Comparison of ENCODE assay signal across 8 mouse cellular contexts in genomic region chr19:5097521-5098362, GRCm38 (mm10). TPM values are rescaled to one million over a fixed set of nuclear protein-coding genes. Genes with fewer than 3 reads are reported as not detected.
A peak's percentile ranks its signal among the peaks of the same experiment; 100 is the strongest.
DNase-seq lines count a peak whose midpoint lies in the region; ATAC-seq and TF ChIP-seq lines count a peak whose summit lies in the region.

No protein-coding gene starts in this region.

- ATAC-seq in heart, postnatal 0 days (ENCODE audit: insufficient read depth, low read depth) = no peak
- peak; percentile 15; the same call in 1 of the 2 replicates for ATAC-seq in hindbrain, embryonic 14.5 days (ENCODE audit: low FRiP score)
- peak; percentile 22 for ATAC-seq in midbrain, embryonic 16.5 days

- peaks cover 37% of the 10 kb centered on the region for H3K36me3 ChIP-seq in heart, postnatal 0 days (replicated peaks; ENCODE audit: control insufficient read depth, insufficient read depth, low read length)
- peaks cover 48% of the 10 kb centered on the region for H3K36me3 ChIP-seq in hindbrain, embryonic 14.5 days (replicated peaks; ENCODE audit: control insufficient read depth, insufficient read depth)
- peaks cover 25% of the 10 kb centered on the region for H3K36me3 ChIP-seq in midbrain, embryonic 16.5 days (ENCODE audit: control insufficient read depth, insufficient read depth, low read length)

- TF ChIP-seq EP300 in heart, postnatal 0 days (IDR thresholded peaks at IDR 0.05; ENCODE audit: low read depth) = no peak

- H3K9ac ChIP-seq in heart, postnatal 0 days (replicated peaks; ENCODE audit: low read depth, low read length) = peak overlapping the region; percentile 41; the same call in 1 of the 2 replicates
- peak overlapping the region; percentile 99 for H3K9ac ChIP-seq in hindbrain, embryonic 14.5 days
- H3K9ac ChIP-seq in midbrain, embryonic 16.5 days (ENCODE audit: low read depth, low read length) = peak overlapping the region; percentile 100

- TF ChIP-seq POLR2A in cortical plate, adult 2 months (IDR thresholded peaks at IDR 0.05; ENCODE audit: extremely low read depth, insufficient read depth, low read length) = no peak
- no peak for TF ChIP-seq POLR2A in lung, adult 2 months (IDR thresholded peaks at IDR 0.05; ENCODE audit: borderline replicate concordance, extremely low read depth, low read depth, low read length)

- no peaks in the 10 kb centered on the region for H3K9me3 ChIP-seq in heart, postnatal 0 days (replicated peaks; ENCODE audit: control insufficient read depth, low read length)
- H3K9me3 ChIP-seq in hindbrain, embryonic 14.5 days (ENCODE audit: control insufficient read depth, low read length) = no peaks in the 10 kb centered on the region
- no peaks in the 10 kb centered on the region for H3K9me3 ChIP-seq in midbrain, embryonic 16.5 days (replicated peaks; ENCODE audit: control insufficient read depth, low read length, poor library complexity, severe bottlenecking)

- H3K4me1 ChIP-seq in heart, postnatal 0 days (ENCODE audit: control insufficient read depth, insufficient read depth) = peaks cover 10% of the 10 kb centered on the region; the same call in 1 of the 2 replicates
- peaks cover 2% of the 10 kb centered on the region; the same call in 1 of the 2 replicates for H3K4me1 ChIP-seq in cortical plate, adult 2 months (ENCODE audit: control insufficient read depth, insufficient read depth, low read length)
- H3K4me1 ChIP-seq in hindbrain, embryonic 14.5 days (replicated peaks; ENCODE audit: control insufficient read depth, insufficient read depth, low read length) = peaks cover 49% of the 10 kb centered on the region
- peaks cover 55% of the 10 kb centered on the region for H3K4me1 ChIP-seq in midbrain, embryonic 16.5 days (ENCODE audit: control insufficient read depth, insufficient read depth, low read length)
- H3K4me1 ChIP-seq in lung, adult 2 months (ENCODE audit: control insufficient read depth, insufficient read depth, low read length) = peaks cover 6% of the 10 kb centered on the region

- peak overlapping the region; percentile 39 for H3K4me3 ChIP-seq in heart, postnatal 0 days (ENCODE audit: low read depth, low read length)
- peak overlapping the region; percentile 55 for H3K4me3 ChIP-seq in cortical plate, adult 2 months (ENCODE audit: insufficient read depth, low read length)
- peak overlapping the region; percentile 69 for H3K4me3 ChIP-seq in hindbrain, embryonic 14.5 days (replicated peaks; ENCODE audit: low read length)
- H3K4me3 ChIP-seq in midbrain, embryonic 16.5 days (ENCODE audit: low read depth, low read length) = peak overlapping the region; percentile 89
- no peak overlapping the region for H3K4me3 ChIP-seq in lung, adult 2 months (replicated peaks; ENCODE audit: extremely low read depth, low read depth, low read length)

- intact Hi-C loops in heart, postnatal 14 days (cut with DNase I) = no loop called here

- no peaks in the 10 kb centered on the region for H3K27me3 ChIP-seq in heart, postnatal 0 days (ENCODE audit: control insufficient read depth, insufficient read depth, low read length)
- H3K27me3 ChIP-seq in hindbrain, embryonic 14.5 days (ENCODE audit: control insufficient read depth, insufficient read depth, low read length) = no peaks in the 10 kb centered on the region
- no peaks in the 10 kb centered on the region for H3K27me3 ChIP-seq in midbrain, embryonic 16.5 days (ENCODE audit: control insufficient read depth, insufficient read depth, low read depth, low read length)

- no peak for DNase-seq in heart, postnatal 0 days (ENCODE audit: low spot score)
- no peak for DNase-seq in heart, postnatal 14 days
- peak; percentile 58 for DNase-seq in hindbrain, embryonic 14.5 days (ENCODE audit: low spot score)
- no peak for DNase-seq in Muller cell, postnatal 12 days (ENCODE audit: inconsistent ontology term)
- no peak for DNase-seq in ovary, adult 18-20 months (ENCODE audit: low spot score)
- DNase-seq in lung, adult 2 months = no peak

- peak overlapping the region; percentile 77 for H3K4me2 ChIP-seq in heart, postnatal 0 days (ENCODE audit: low read depth, low read length)
- H3K4me2 ChIP-seq in hindbrain, embryonic 14.5 days (replicated peaks) = peak overlapping the region; percentile 56
- H3K4me2 ChIP-seq in midbrain, embryonic 16.5 days (ENCODE audit: low read length) = peak overlapping the region; percentile 88

- no peak for TF ChIP-seq CTCF in heart, postnatal 0 days (IDR thresholded peaks at IDR 0.05; ENCODE audit: low read depth)
- TF ChIP-seq CTCF in cortical plate, adult 2 months (IDR thresholded peaks at IDR 0.05; ENCODE audit: extremely low read depth, insufficient read depth, low read length) = no peak
- TF ChIP-seq CTCF in lung, adult 2 months (IDR thresholded peaks at IDR 0.05; ENCODE audit: insufficient read depth, low read length) = no peak

- 7% methylated on average over 31 of the region's 31 CpGs for WGBS in heart, postnatal 0 days
- WGBS in hindbrain, embryonic 14.5 days = 1% methylated on average over 28 of the region's 31 CpGs
- WGBS in midbrain, embryonic 16.5 days = under 1% methylated on average over 26 of the region's 31 CpGs
- WGBS in lung, adult 2 months = 7% methylated on average over 29 of the region's 31 CpGs

- no peak overlapping the region for H3K27ac ChIP-seq in heart, postnatal 0 days (ENCODE audit: low read depth)
- H3K27ac ChIP-seq in cortical plate, adult 2 months (ENCODE audit: insufficient read depth, low read length) = 0 out of 2 replicates have a peak overlapping the region, but pooled peaks have one; percentile 76
- H3K27ac ChIP-seq in hindbrain, embryonic 14.5 days = peak overlapping the region; percentile 96
- peak overlapping the region; percentile 98 for H3K27ac ChIP-seq in midbrain, embryonic 16.5 days (ENCODE audit: low read length)

RNA-seq across cellular contexts. Expression of gene Cnih2, which starts 0.6 kb away (rescaled TPM):
- 5.6 TPM in 1 of 2 replicates, not detected in the other for total RNA-seq in heart, postnatal 0 days (2014; rRNA removed; ENCODE audit: low replicate concordance)
- polyA plus RNA-seq in heart, postnatal 0 days (2015; fragmentation: Nextera tagmentation; extraction: Ambion mirVana) = 1.1 and 1.2 TPM in 2 replicates
- total RNA-seq in heart, postnatal 14 days (2021) = under 1 TPM in 1 of 2 experiments, not detected in 1; 0.63 TPM
- 399 and 461 TPM in 2 replicates for polyA plus RNA-seq in cortical plate, adult 2 months (2012; rRNA removed)
- polyA plus RNA-seq in hindbrain, embryonic 14.5 days (2014; fragmentation: Nextera tagmentation; extraction: Ambion mirVana) = 485 and 502 TPM in 2 replicates
- 430 and 432 TPM in 2 replicates for polyA plus RNA-seq in midbrain, embryonic 16.5 days (2015; fragmentation: Nextera tagmentation; extraction: Ambion mirVana)
- polyA plus RNA-seq in lung, adult 2 months (2012; rRNA removed) = 1.2 and 1.3 TPM in 2 replicates

RNA-seq across cellular contexts. Expression of gene Rab1b, which starts 9.1 kb away (rescaled TPM):
- total RNA-seq in heart, postnatal 0 days (2014; rRNA removed; ENCODE audit: low replicate concordance) = 384 and 424 TPM in 2 replicates
- polyA plus RNA-seq in heart, postnatal 0 days (2015; fragmentation: Nextera tagmentation; extraction: Ambion mirVana) = 230 and 231 TPM in 2 replicates
- 100 to 1,000 TPM; 187 to 192 TPM for total RNA-seq in heart, postnatal 14 days (2021)
- polyA plus RNA-seq in cortical plate, adult 2 months (2012; rRNA removed) = 197 and 202 TPM in 2 replicates
- 210 and 213 TPM in 2 replicates for polyA plus RNA-seq in hindbrain, embryonic 14.5 days (2014; fragmentation: Nextera tagmentation; extraction: Ambion mirVana)
- polyA plus RNA-seq in midbrain, embryonic 16.5 days (2015; fragmentation: Nextera tagmentation; extraction: Ambion mirVana) = 201 and 206 TPM in 2 replicates
- polyA plus RNA-seq in lung, adult 2 months (2012; rRNA removed) = 213 and 232 TPM in 2 replicates

RNA-seq across cellular contexts. Expression of gene Yif1a, which starts 9.4 kb away (rescaled TPM):
- 160 and 168 TPM in 2 replicates for total RNA-seq in heart, postnatal 0 days (2014; rRNA removed; ENCODE audit: low replicate concordance)
- polyA plus RNA-seq in heart, postnatal 0 days (2015; fragmentation: Nextera tagmentation; extraction: Ambion mirVana) = 109 and 120 TPM in 2 replicates
- total RNA-seq in heart, postnatal 14 days (2021) = 10 to 100 TPM; 70.4 to 70.8 TPM
- 54.7 and 56.2 TPM in 2 replicates for polyA plus RNA-seq in cortical plate, adult 2 months (2012; rRNA removed)
- polyA plus RNA-seq in hindbrain, embryonic 14.5 days (2014; fragmentation: Nextera tagmentation; extraction: Ambion mirVana) = 62.4 and 72.6 TPM in 2 replicates
- polyA plus RNA-seq in midbrain, embryonic 16.5 days (2015; fragmentation: Nextera tagmentation; extraction: Ambion mirVana) = 39.8 and 46.6 TPM in 2 replicates
- polyA plus RNA-seq in lung, adult 2 months (2012; rRNA removed) = 154 and 165 TPM in 2 replicates

RNA-seq across cellular contexts. Expression of gene Tmem151a, which starts 12.4 kb away (rescaled TPM):
- 2.6 and 4.3 TPM in 2 replicates for total RNA-seq in heart, postnatal 0 days (2014; rRNA removed; ENCODE audit: low replicate concordance)
- polyA plus RNA-seq in heart, postnatal 0 days (2015; fragmentation: Nextera tagmentation; extraction: Ambion mirVana) = 3.0 and 3.3 TPM in 2 replicates
- 1 to 10 TPM; 2.7 to 2.8 TPM for total RNA-seq in heart, postnatal 14 days (2021)
- 145 and 146 TPM in 2 replicates for polyA plus RNA-seq in cortical plate, adult 2 months (2012; rRNA removed)
- 20.7 and 23.8 TPM in 2 replicates for polyA plus RNA-seq in hindbrain, embryonic 14.5 days (2014; fragmentation: Nextera tagmentation; extraction: Ambion mirVana)
- 22.7 and 31.9 TPM in 2 replicates for polyA plus RNA-seq in midbrain, embryonic 16.5 days (2015; fragmentation: Nextera tagmentation; extraction: Ambion mirVana)
- 10.7 and 11.8 TPM in 2 replicates for polyA plus RNA-seq in lung, adult 2 months (2012; rRNA removed)

RNA-seq across cellular contexts. Expression of gene Klc2, which starts 20.6 kb away (rescaled TPM):
- 44.5 and 70.8 TPM in 2 replicates for total RNA-seq in heart, postnatal 0 days (2014; rRNA removed; ENCODE audit: low replicate concordance)
- 17.5 and 19.0 TPM in 2 replicates for polyA plus RNA-seq in heart, postnatal 0 days (2015; fragmentation: Nextera tagmentation; extraction: Ambion mirVana)
- total RNA-seq in heart, postnatal 14 days (2021) = 10 to 100 TPM; 41.3 to 44.8 TPM
- polyA plus RNA-seq in cortical plate, adult 2 months (2012; rRNA removed) = 234 and 242 TPM in 2 replicates
- 72.7 and 72.9 TPM in 2 replicates for polyA plus RNA-seq in hindbrain, embryonic 14.5 days (2014; fragmentation: Nextera tagmentation; extraction: Ambion mirVana)
- polyA plus RNA-seq in midbrain, embryonic 16.5 days (2015; fragmentation: Nextera tagmentation; extraction: Ambion mirVana) = 71.4 and 76.5 TPM in 2 replicates
- polyA plus RNA-seq in lung, adult 2 months (2012; rRNA removed) = 35.5 and 47.3 TPM in 2 replicates

Comparison
In these comparisons a context has a peak if more than half of its experiments do, and no peak if none do; other contexts are left out.
1. H3K9ac ChIP-seq: peak in every context shown above with its lines; median percentile 100 in midbrain, embryonic 16.5 days; 99 in hindbrain, embryonic 14.5 days; 41 in heart, postnatal 0 days.
2. RNA of gene Cnih2, which starts 0.6 kb away (polyA plus RNA-seq): 485 to 502 TPM in hindbrain, embryonic 14.5 days, 430 to 432 TPM in midbrain, embryonic 16.5 days and 399 to 461 TPM in cortical plate, adult 2 months; 1.2 to 1.3 TPM in lung, adult 2 months and 1.1 to 1.2 TPM in heart, postnatal 0 days; every median in the first group is over 100 times any median in the second.
3. Peak in every context shown above with its lines, with median percentiles within 50 percentile points of each other: H3K4me2 ChIP-seq.